Mouse (Mus musculus) monocyte, adult 2 months (primary cell): ENCODE results near the gene Mef2a.
"Not testable (repeated sequence)": the region's sequence is repeated elsewhere in the genome, so short reads cannot be mapped to it uniquely, and the experiment has no call there.

ENCODE experiments used
- DNase-seq, 2 experiments: peaks; one replicate each; pipeline ENCODE4 v3.0.0; 2022; ENCODE audit warnings: low spot score in 2 of 2, low read depth in 1 of 2

Mef2a gene

GRCm38 (mm10) chr7:67371351-67371890 lies 1.2 kb downstream of the Mef2a start:
- DNase-seq, result no peak

GRCm38 (mm10) chr7:67369645-67370044 lies 3.0 kb downstream of the Mef2a start:
- no peak for DNase-seq

GRCm38 (mm10) chr7:67368394-67368793 lies 4.3 kb downstream of the Mef2a start:
- DNase-seq, result no peak

GRCm38 (mm10) chr7:67360588-67360987 lies 12.1 kb downstream of the Mef2a start:
- DNase-seq, result no peak

GRCm38 (mm10) chr7:67359863-67360262 lies 12.8 kb downstream of the Mef2a start:
- DNase-seq, result no peak

GRCm38 (mm10) chr7:67355870-67356269 lies 16.8 kb downstream of the Mef2a start:
- no peak for DNase-seq

GRCm38 (mm10) chr7:67353667-67354066 lies 19.0 kb downstream of the Mef2a start:
- DNase-seq, result no peak

GRCm38 (mm10) chr7:67352989-67353388 lies 19.7 kb downstream of the Mef2a start:
- no peak for DNase-seq

GRCm38 (mm10) chr7:67344443-67344842 lies 28.2 kb downstream of the Mef2a start:
- DNase-seq, result no peak

- DNase-seq, result no peak
These were observed 30.5 kb downstream of the Mef2a start for GRCm38 (mm10) chr7:67342067-67342625.

GRCm38 (mm10) chr7:67320359-67320758 lies 52.3 kb downstream of the Mef2a start:
- no peak for DNase-seq

GRCm38 (mm10) chr7:67318697-67319096 lies 54.0 kb downstream of the Mef2a start:
- DNase-seq, result no peak

GRCm38 (mm10) chr7:67313200-67313599 lies 59.5 kb downstream of the Mef2a start:
- DNase-seq, result no peak

GRCm38 (mm10) chr7:67310151-67310550 lies 62.5 kb downstream of the Mef2a start:
- DNase-seq, result no peak

GRCm38 (mm10) chr7:67308102-67308501 lies 64.6 kb downstream of the Mef2a start:
- DNase-seq, result no peak

- no peak for DNase-seq
These were observed 65.6 kb downstream of the Mef2a start for GRCm38 (mm10) chr7:67307078-67307477.

- no peak for DNase-seq
These were observed 67.7 kb downstream of the Mef2a start for GRCm38 (mm10) chr7:67304937-67305336.

GRCm38 (mm10) chr7:67296419-67296818 lies 76.2 kb downstream of the Mef2a start:
- no peak for DNase-seq

- DNase-seq, result no peak
These were observed 81.3 kb downstream of the Mef2a start for GRCm38 (mm10) chr7:67291356-67291755.

GRCm38 (mm10) chr7:67287456-67287855 lies 85.2 kb downstream of the Mef2a start:
- no peak for DNase-seq

- no peak for DNase-seq
These were observed 89.1 kb downstream of the Mef2a start for GRCm38 (mm10) chr7:67283581-67283980.

GRCm38 (mm10) chr7:67270447-67270846 lies 102.2 kb downstream of the Mef2a start:
- not testable (repeated sequence) for DNase-seq

GRCm38 (mm10) chr7:67259828-67260563 lies 112.7 kb downstream of the Mef2a start:
- DNase-seq, result no peak
